Mouse (Mus musculus) olfactory bulb, adult 2 months (tissue): ENCODE measurements around the gene Dnajc6. TPM values are rescaled to one million over a fixed set of nuclear protein-coding genes. Genes with fewer than 3 reads are reported as not detected.
A peak's percentile ranks its signal among the peaks of the same experiment; 100 is the strongest.

ENCODE experiments used
- H3K27ac ChIP-seq: fragments of 200-500 bp; 2 replicates; pipeline ENCODE4 v1.5.1; 2012; ENCODE audit warnings: low read depth, low read length; ENCODE audit not compliant: insufficient read depth
- H3K4me1 ChIP-seq: fragments of 200-500 bp; 2 replicates; pipeline ENCODE4 v1.6.1; 2012; ENCODE audit warnings: low read length; ENCODE audit not compliant: control insufficient read depth, insufficient read depth
- H3K4me3 ChIP-seq: fragments of 200-500 bp; 2 replicates; pipeline ENCODE4 v1.5.1; 2012; ENCODE audit warnings: mild to moderate bottlenecking, low read depth, low read length, moderate library complexity; ENCODE audit not compliant: insufficient read depth
- CTCF ChIP-seq: fragments of 200-500 bp; IDR thresholded peaks from 2 replicates; pipeline ENCODE4 v1.5.1; 2012; ENCODE audit warnings: low read depth, mild to moderate bottlenecking, low read length, moderate library complexity; ENCODE audit not compliant: insufficient read depth
- POLR2A ChIP-seq: fragments of 200-500 bp; IDR thresholded peaks from 2 replicates; pipeline ENCODE4 v1.6.1; 2012; ENCODE audit warnings: mild to moderate bottlenecking, low read depth, low read length, moderate library complexity; ENCODE audit not compliant: insufficient read depth
- WGBS: fragments of 180-500 bp; shearing (Covaris S2); methylation state at CpG from one replicate; pipeline ENCODE4 v1.1.7; 2018; 5-methylcytosine and 5-hydroxymethylcytosine counted together
- polyA plus RNA-seq: library from polyadenylated mRNA; stranded (reverse); fragments of >200 nt; gene quantifications from 2 replicates; pipeline ENCODE4 v1.2.4, GENCODE M21; 2012; ENCODE audit warnings: low replicate concordance; ENCODE audit not compliant: missing spikeins, insufficient read depth, insufficient read length

The Dnajc6 gene
- polyA plus RNA-seq, 1 experiment: not detected

DNA sequence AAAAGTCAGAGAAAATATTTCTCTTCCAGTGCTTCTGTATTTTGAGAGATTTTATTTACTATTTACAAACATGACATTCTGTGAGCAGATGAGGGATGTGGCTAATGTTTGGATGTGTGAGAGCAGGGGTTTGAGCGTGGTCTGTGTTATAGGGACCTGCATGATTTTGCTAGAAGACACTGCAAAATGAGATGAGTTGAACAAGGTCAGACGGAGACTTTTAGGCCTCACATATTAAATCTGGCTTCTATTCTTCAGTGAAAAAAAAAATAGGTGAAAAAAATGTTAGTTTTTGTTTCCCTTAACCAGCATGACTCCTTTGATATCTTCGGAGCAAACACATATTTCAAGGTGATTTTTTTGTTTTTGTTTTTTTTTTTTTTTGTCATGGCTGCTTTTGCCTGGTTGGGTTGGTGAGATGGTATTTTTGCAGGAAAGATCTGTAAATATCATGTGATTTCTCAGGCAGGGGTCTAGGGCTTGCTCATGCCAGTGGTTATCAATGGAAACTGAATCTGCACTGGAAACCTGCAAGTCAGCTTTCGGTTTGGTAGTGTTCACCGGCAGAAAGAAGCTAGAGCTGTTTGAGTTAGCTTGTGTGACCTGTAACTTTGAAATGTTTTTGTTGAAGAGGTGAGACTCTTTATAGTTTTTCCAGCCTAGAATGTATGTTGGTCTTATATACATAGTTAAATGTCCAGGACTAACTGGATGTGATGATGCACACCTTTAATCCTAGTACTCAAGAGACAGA, 15.5 kb downstream of the Dnajc6 start:
- H3K4me3 ChIP-seq: no peak overlapping the region
- no peak for TF ChIP-seq POLR2A
- TF ChIP-seq CTCF: no peak
- peaks cover 10% of the 10 kb centered on the region for H3K4me1 ChIP-seq
- H3K27ac ChIP-seq: no peak overlapping the region
- 87% methylated on average over 5 of the region's 5 CpGs for WGBS

DNA sequence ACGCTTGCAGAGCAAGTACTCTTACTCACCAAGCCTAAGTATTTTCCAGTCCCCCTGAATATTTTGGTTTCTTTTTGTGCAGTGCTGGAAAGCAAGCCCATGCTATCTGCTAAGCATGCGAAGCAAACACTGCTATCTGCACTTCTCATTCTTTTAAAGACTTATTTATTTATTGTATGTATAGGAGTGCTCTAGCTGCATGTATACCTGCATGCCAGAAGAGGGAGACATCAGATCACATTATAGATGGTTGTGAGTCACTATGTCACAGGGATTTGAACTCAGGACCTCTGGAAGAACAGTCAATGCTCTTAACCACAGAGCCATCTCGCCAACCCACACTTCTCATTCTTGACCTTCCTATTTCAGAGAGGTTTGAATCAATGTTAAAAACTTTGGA, 16.8 kb downstream of the Dnajc6 start:
- H3K4me1 ChIP-seq: peaks cover 13% of the 10 kb centered on the region
- no peak overlapping the region for H3K4me3 ChIP-seq
- H3K27ac ChIP-seq: no peak overlapping the region
- 96% methylated on average over 3 of the region's 3 CpGs for WGBS
- no peak for TF ChIP-seq POLR2A

DNA sequence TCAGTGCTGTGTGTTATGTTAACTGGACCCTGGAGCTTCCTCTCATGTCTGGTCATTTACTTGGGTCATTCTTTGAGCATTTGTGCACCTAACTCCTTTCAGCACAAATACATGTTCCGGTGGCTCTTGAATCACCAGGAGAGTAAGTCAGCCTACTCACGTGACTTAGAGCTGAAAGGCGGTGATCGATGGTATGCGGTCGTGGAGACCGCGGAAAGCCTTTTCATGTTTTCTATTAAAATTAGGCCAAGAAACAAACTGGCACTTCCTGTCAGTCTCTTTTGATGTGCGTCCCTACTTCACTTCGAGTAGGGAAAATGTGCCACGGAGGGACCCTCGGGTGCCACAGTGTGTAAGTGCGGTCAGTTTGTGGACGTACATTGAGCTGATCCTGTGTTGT, 19.4 kb downstream of the Dnajc6 start:
- H3K27ac ChIP-seq: peak overlapping the region; percentile 79
- 92% methylated on average over 14 of the region's 14 CpGs for WGBS
- H3K4me3 ChIP-seq: no peak overlapping the region
- TF ChIP-seq POLR2A (no peak), CTCF (no peak)
- H3K4me1 ChIP-seq: peaks cover 11% of the 10 kb centered on the region

DNA sequence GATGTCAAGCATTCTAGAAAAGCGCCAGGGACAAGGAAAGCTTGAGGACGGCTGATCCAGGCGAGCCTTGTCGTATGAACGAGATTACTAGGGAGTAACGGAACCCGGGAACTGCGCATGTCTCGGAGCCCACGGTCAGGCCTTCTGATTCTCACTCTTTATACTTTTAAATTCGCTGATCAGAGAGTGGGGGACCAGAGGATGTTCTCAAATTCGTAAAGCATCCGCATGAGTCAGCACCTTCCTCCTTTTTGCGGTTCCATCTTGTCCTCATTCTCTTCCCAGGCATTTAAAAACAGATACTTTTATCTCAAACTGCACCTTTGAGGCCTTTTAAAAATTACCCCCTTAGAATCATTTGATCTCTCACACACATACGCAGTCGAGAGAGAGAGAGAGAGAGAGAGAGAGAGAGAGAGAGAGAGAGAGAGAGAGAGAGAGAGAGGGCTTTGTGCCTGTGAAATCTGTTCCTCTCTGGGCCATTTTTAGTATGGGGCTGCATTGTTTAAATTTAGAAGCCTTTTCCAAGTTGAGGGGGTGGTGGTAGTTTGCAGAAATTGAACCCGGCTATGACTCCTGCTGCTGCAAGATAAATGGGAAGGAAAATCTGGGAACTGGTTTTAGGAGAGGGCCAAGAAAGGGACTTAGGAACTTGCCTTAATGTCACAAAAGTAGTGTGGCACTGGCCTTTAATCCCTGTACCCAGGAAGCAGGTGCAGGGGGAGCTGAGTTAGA, 20.2 kb downstream of the Dnajc6 start:
- Histone ChIP-seq H3K27ac (peak overlapping the region; percentile 80), H3K4me1 (peaks cover 11% of the 10 kb centered on the region), H3K4me3 (no peak overlapping the region)
- 48% methylated on average over 17 of the region's 17 CpGs for WGBS
- TF ChIP-seq POLR2A (no peak), CTCF (no peak)

DNA sequence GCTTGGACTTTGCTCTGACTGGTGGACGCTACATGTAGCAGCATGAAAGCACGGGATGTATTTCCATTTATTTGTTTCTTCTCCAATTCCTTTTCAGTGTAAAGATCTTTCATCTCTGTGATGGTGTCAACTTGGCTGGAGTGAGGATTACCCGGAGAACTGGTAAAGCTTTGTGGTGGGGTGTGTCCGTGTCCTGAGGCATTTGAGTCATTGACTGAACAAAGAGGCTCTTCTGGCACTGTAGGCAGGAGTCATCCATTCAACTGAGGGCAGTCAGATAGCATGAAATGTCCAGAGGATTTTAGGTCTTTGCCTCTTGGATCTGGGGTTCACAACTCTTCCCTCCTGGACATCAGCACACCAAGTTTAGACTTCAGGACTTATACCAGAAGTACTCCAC, 35.5 kb downstream of the Dnajc6 start:
- no peak overlapping the region for H3K4me3 ChIP-seq
- TF ChIP-seq POLR2A: no peak
- no peak for TF ChIP-seq CTCF
- H3K4me1 ChIP-seq: no peaks in the 10 kb centered on the region
- WGBS: 82% methylated on average over 4 of the region's 4 CpGs
- H3K27ac ChIP-seq: no peak overlapping the region

DNA sequence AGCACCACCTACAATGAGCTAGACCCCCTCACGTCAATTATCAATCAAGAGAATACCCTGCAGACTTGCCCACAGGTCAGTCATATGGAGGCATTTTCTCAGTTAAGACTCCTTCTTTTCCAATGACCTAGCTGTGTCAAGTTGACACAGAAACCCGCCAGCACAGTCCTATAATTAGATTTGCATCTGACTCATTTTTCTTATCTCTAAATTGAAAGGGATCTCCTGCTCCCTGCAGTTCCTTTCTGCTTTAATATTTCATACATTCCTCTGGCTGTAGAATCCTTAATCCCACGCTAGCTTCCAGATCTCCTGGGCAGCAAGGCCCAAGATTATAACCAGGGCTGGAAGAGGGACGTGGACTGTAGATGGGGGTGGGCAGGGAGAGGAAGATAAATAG, 44.1 kb downstream of the Dnajc6 start:
- WGBS: 48% methylated on average over 4 of the region's 4 CpGs
- TF ChIP-seq CTCF (no peak), POLR2A (no peak)
- H3K4me3 ChIP-seq: no peak overlapping the region
- no peaks in the 10 kb centered on the region for H3K4me1 ChIP-seq
- peak overlapping the region; percentile 15; the same call in 1 of the 2 replicates for H3K27ac ChIP-seq

DNA sequence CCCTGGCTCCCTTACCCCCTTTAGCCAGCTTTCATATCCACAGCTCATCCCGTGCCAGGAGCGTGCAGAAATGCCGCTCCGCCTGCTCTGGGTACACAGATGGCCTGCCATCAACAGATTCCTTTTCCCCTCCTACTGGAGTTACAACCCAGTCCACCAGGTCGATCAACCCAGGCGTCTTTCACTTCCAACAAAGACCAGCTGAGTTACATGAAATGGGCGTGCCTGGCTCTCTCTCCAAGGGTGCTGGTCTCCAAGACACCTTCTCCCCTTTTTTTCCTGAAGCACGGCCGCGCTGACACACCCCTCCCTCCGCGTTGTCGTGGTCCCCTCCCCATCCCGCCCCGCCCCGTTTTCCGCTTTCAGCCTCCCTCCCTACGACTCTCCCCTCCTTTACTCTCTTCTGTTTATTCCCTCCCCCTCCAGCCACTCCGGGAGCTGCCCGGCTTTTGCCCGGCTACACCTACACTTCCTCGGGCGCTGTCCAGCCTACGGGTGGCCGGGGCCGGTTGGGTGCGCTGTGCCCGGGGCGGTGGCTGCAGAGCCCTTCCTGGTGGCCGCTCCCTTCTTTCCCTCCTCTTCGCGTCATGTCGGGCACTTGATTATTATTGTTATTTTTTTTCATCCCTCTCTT, 53.6 kb downstream of the Dnajc6 start:
- 3% methylated on average over 31 of the region's 33 CpGs for WGBS
- Histone ChIP-seq H3K4me3 (peak overlapping the region; percentile 69), H3K4me1 (peaks cover 12% of the 10 kb centered on the region), H3K27ac (0 out of 2 replicates have a peak overlapping the region, but pooled peaks have one; percentile 22)
- TF ChIP-seq CTCF (no peak), POLR2A (no peak)

DNA sequence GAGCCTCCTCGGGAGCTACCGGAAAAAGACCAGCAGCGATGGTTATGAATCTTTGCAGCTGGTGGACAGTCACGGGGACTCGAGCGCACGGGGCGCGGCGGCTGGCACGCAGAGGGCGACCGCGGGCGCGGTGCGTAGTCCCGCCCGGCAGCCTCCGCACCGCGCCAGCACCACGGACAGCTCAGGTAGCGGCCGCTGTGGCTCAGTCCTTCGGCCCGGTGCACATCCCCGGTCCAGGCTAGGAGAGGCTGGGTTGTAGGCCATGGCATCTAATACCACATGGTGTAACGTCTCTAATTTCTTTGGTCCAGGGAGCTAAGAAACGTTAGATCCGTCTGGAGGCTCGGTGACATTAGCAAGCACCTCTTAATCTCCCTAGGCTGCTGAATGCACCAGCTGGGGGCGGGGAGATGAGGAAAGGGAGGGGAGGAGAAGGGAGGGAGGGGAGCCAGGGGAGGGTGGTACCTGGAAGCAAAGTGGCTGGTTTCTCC, 54.3 kb downstream of the Dnajc6 start:
- Histone ChIP-seq H3K4me1 (peaks cover 12% of the 10 kb centered on the region), H3K4me3 (peak overlapping the region; percentile 69), H3K27ac (peak overlapping the region; percentile 22; the same call in 1 of the 2 replicates)
- WGBS: under 1% methylated on average over 33 of the region's 33 CpGs
- TF ChIP-seq POLR2A: no peak
- no peak for TF ChIP-seq CTCF

DNA sequence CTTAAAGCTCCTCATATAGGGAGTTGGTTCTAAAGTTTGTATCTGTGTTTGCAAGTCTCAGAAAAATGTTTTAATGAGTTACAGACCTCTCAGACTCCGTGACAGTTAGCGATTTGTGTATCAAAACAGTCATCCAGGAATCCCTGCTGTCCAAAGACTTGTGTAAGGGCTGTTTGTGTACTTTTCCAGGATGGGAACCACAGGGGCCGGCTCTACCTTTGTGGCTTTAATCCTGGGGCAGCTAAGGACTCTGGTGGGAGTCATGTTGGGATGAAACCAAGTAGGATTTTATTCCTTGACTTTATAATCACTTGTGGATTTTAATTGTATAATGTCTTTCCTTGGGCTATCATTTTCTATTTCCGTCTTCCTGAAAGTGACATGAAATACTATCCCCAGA, 55.0 kb downstream of the Dnajc6 start:
- 51% methylated on average over 4 of the region's 4 CpGs for WGBS
- no peak overlapping the region for H3K4me3 ChIP-seq
- peaks cover 12% of the 10 kb centered on the region for H3K4me1 ChIP-seq
- TF ChIP-seq POLR2A (no peak), CTCF (no peak)
- no peak overlapping the region for H3K27ac ChIP-seq
